Mouse (Mus musculus): ENCODE data around the gene Klhl32.

The Klhl32 gene

GRCm38 (mm10) chr4:24631177-24631911, 219.6 kb downstream of the Klhl32 start:
- DNase-seq (ENCODE audit: low read depth, low spot score), result no peak

- DNase-seq (ENCODE audit: low read depth, low spot score), result no peak
Measured at GRCm38 (mm10) chr4:24630430-24630829, 220.5 kb downstream of the Klhl32 start.

- DNase-seq (ENCODE audit: low read depth, low spot score), result no peak
Measured at GRCm38 (mm10) chr4:24627871-24628270, 223.1 kb downstream of the Klhl32 start.

- DNase-seq (ENCODE audit: low read depth, low spot score), result no peak
Measured at GRCm38 (mm10) chr4:24626686-24627085, 224.2 kb downstream of the Klhl32 start.

- DNase-seq (ENCODE audit: low read depth, low spot score), result no peak
Measured at GRCm38 (mm10) chr4:24625951-24626584, 224.9 kb downstream of the Klhl32 start.

- DNase-seq (ENCODE audit: low read depth, low spot score), result no peak
Measured at GRCm38 (mm10) chr4:24621422-24622187, 229.3 kb downstream of the Klhl32 start.

- DNase-seq (ENCODE audit: low read depth, low spot score), result peak; percentile 24
Measured at GRCm38 (mm10) chr4:24620440-24620839, 230.5 kb downstream of the Klhl32 start.

- no peak for DNase-seq (ENCODE audit: low read depth, low spot score)
Measured at GRCm38 (mm10) chr4:24620005-24620404, 230.9 kb downstream of the Klhl32 start.

GRCm38 (mm10) chr4:24609564-24609963, 241.4 kb downstream of the Klhl32 start:
- DNase-seq (ENCODE audit: low read depth, low spot score), result no peak

GRCm38 (mm10) chr4:24609085-24609484, 241.8 kb downstream of the Klhl32 start:
- DNase-seq (ENCODE audit: low read depth, low spot score), result no peak

- DNase-seq (ENCODE audit: low read depth, low spot score), result no peak
Measured at GRCm38 (mm10) chr4:24601711-24602110, 249.2 kb downstream of the Klhl32 start.

- DNase-seq (ENCODE audit: low read depth, low spot score), result no peak
Measured at GRCm38 (mm10) chr4:24598637-24599036, 252.3 kb downstream of the Klhl32 start.

- peak; percentile 24 for DNase-seq (ENCODE audit: low read depth, low spot score)
Measured at GRCm38 (mm10) chr4:24596942-24597611, 253.8 kb downstream of the Klhl32 start.

- DNase-seq (ENCODE audit: low read depth, low spot score), result no peak
Measured at GRCm38 (mm10) chr4:24594824-24595223, 256.1 kb downstream of the Klhl32 start.

- no peak for DNase-seq (ENCODE audit: low read depth, low spot score)
Measured at GRCm38 (mm10) chr4:24583997-24584396, 266.9 kb downstream of the Klhl32 start.

- DNase-seq (ENCODE audit: low read depth, low spot score), result no peak
Measured at GRCm38 (mm10) chr4:24582295-24582694, 268.6 kb downstream of the Klhl32 start.

- DNase-seq (ENCODE audit: low read depth, low spot score), result no peak
Measured at GRCm38 (mm10) chr4:24577594-24577993, 273.3 kb downstream of the Klhl32 start.

GRCm38 (mm10) chr4:24574276-24574675, 276.6 kb downstream of the Klhl32 start:
- peak; percentile 69 for DNase-seq (ENCODE audit: low read depth, low spot score)

- DNase-seq (ENCODE audit: low read depth, low spot score), result no peak
Measured at GRCm38 (mm10) chr4:24568989-24569556, 281.9 kb downstream of the Klhl32 start.

- no peak for DNase-seq (ENCODE audit: low read depth, low spot score)
Measured at GRCm38 (mm10) chr4:24568026-24568425, 282.9 kb downstream of the Klhl32 start.
